In the genomic region with DNA sequence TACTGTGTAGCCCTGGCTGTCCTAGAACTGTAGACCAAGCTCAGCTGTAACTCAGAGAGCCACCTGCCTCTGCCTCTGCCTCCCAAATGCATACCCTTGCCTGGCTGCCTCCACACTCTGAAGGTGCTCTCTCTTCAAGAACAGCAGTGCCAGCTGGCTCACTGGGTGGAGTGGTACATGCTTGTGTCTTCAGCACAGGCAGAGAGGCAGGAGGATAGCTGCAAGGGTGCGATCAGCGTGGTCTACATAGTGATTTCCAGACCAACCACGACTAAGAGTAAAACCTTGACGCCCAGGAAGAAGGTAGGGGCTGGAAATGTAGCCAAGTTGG, we compare ENCODE assay signal across 8 mouse cellular contexts. TPM values are rescaled to one million over a fixed set of nuclear protein-coding genes. Genes with fewer than 3 reads are reported as not detected.
DNase-seq lines count a peak whose midpoint lies in the region; ATAC-seq and TF ChIP-seq lines count a peak whose summit lies in the region.

No protein-coding gene starts in this region.

- no peak for DNase-seq in heart, adult 18-20 months
- no peak for DNase-seq in midbrain, embryonic 10.5 days (ENCODE audit: low spot score)
- DNase-seq in midbrain, embryonic 11.5 days (ENCODE audit: low spot score, missing footprints) = no peak
- no peak for DNase-seq in urinary bladder, postnatal 10 days (ENCODE audit: low spot score)
- DNase-seq in frontal cortex, postnatal 10 days (ENCODE audit: low spot score in 2 of 2) = no peak

- H3K27ac ChIP-seq in heart, embryonic 11.5 days (ENCODE audit: low read depth, low read length) = peak overlapping the region; percentile 81
- peak overlapping the region; percentile 72 for H3K27ac ChIP-seq in midbrain, embryonic 10.5 days (replicated peaks)
- H3K27ac ChIP-seq in midbrain, embryonic 11.5 days (ENCODE audit: low read depth, low read length) = no peak overlapping the region
- peak overlapping the region; percentile 66 for H3K27ac ChIP-seq in hindbrain, embryonic 16.5 days (ENCODE audit: low read depth, low read length)
- H3K27ac ChIP-seq in olfactory bulb, adult 2 months (ENCODE audit: insufficient read depth, low read depth, low read length) = peak overlapping the region; percentile 21; the same call in 1 of the 2 replicates

- H3K36me3 ChIP-seq in heart, embryonic 11.5 days (ENCODE audit: control insufficient read depth, insufficient read depth, low read length) = peaks cover 26% of the 10 kb centered on the region
- peaks cover 54% of the 10 kb centered on the region for H3K36me3 ChIP-seq in midbrain, embryonic 10.5 days
- H3K36me3 ChIP-seq in midbrain, embryonic 11.5 days (ENCODE audit: control insufficient read depth, insufficient read depth, low read length) = peaks cover 13% of the 10 kb centered on the region
- H3K36me3 ChIP-seq in hindbrain, embryonic 16.5 days (ENCODE audit: control insufficient read depth, insufficient read depth, low read length) = peaks cover 28% of the 10 kb centered on the region

- TF ChIP-seq CTCF in olfactory bulb, adult 2 months (IDR thresholded peaks at IDR 0.05; ENCODE audit: insufficient read depth, low read depth, low read length) = no peak

- ATAC-seq in heart, embryonic 11.5 days (replicated peaks; ENCODE audit: insufficient number of reproducible peaks, low FRiP score, low TSS enrichment) = no peak
- no peak for ATAC-seq in midbrain, embryonic 11.5 days (ENCODE audit: low FRiP score)
- no peak for ATAC-seq in hindbrain, embryonic 16.5 days

- no peak for TF ChIP-seq POLR2A in olfactory bulb, adult 2 months (IDR thresholded peaks at IDR 0.05; ENCODE audit: insufficient read depth, low read depth, low read length)

- H3K9ac ChIP-seq in heart, embryonic 11.5 days (ENCODE audit: low read depth, low read length) = 0 out of 2 replicates have a peak overlapping the region, but pooled peaks have one; percentile 0
- no peak overlapping the region for H3K9ac ChIP-seq in midbrain, embryonic 11.5 days (ENCODE audit: low read length)
- H3K9ac ChIP-seq in hindbrain, embryonic 16.5 days (ENCODE audit: low read depth, low read length) = no peak overlapping the region

- H3K9me3 ChIP-seq in heart, embryonic 11.5 days (replicated peaks; ENCODE audit: control insufficient read depth, low read length) = no peaks in the 10 kb centered on the region
- no peaks in the 10 kb centered on the region for H3K9me3 ChIP-seq in midbrain, embryonic 10.5 days (replicated peaks)
- no peaks in the 10 kb centered on the region for H3K9me3 ChIP-seq in midbrain, embryonic 11.5 days (ENCODE audit: control insufficient read depth, low read length)
- H3K9me3 ChIP-seq in hindbrain, embryonic 16.5 days (ENCODE audit: control insufficient read depth, low read length) = no peaks in the 10 kb centered on the region

- no peaks in the 10 kb centered on the region for H3K27me3 ChIP-seq in heart, embryonic 11.5 days (ENCODE audit: control insufficient read depth, insufficient read depth, low read length)
- no peaks in the 10 kb centered on the region for H3K27me3 ChIP-seq in midbrain, embryonic 10.5 days (ENCODE audit: low read depth, poor library complexity, severe bottlenecking)
- no peaks in the 10 kb centered on the region for H3K27me3 ChIP-seq in midbrain, embryonic 11.5 days (ENCODE audit: control insufficient read depth, insufficient read depth, low read length)
- H3K27me3 ChIP-seq in hindbrain, embryonic 16.5 days (replicated peaks; ENCODE audit: control insufficient read depth, insufficient read depth, low read length) = no peaks in the 10 kb centered on the region

- peak overlapping the region; percentile 41 for H3K4me2 ChIP-seq in heart, embryonic 11.5 days
- no peak overlapping the region for H3K4me2 ChIP-seq in midbrain, embryonic 11.5 days
- H3K4me2 ChIP-seq in hindbrain, embryonic 16.5 days (ENCODE audit: low read length) = no peak overlapping the region

- 86% methylated on average over 4 of the region's 4 CpGs for WGBS in heart, embryonic 11.5 days (ENCODE audit: insufficient replicate concordance)
- 88% methylated on average over 4 of the region's 4 CpGs for WGBS in midbrain, embryonic 10.5 days
- 87% methylated on average over 4 of the region's 4 CpGs for WGBS in midbrain, embryonic 11.5 days
- WGBS in hindbrain, embryonic 16.5 days = 89% methylated on average over 4 of the region's 4 CpGs
- 74% methylated on average over 4 of the region's 4 CpGs for WGBS in olfactory bulb, adult 2 months

- H3K4me1 ChIP-seq in heart, embryonic 11.5 days (ENCODE audit: control insufficient read depth, insufficient read depth, low read length) = peaks cover 60% of the 10 kb centered on the region
- peaks cover 57% of the 10 kb centered on the region for H3K4me1 ChIP-seq in midbrain, embryonic 10.5 days
- peaks cover 13% of the 10 kb centered on the region for H3K4me1 ChIP-seq in midbrain, embryonic 11.5 days (ENCODE audit: control insufficient read depth, insufficient read depth, low read length)
- H3K4me1 ChIP-seq in hindbrain, embryonic 16.5 days (ENCODE audit: control insufficient read depth, insufficient read depth, low read depth, low read length) = peaks cover 17% of the 10 kb centered on the region
- peaks cover 38% of the 10 kb centered on the region for H3K4me1 ChIP-seq in olfactory bulb, adult 2 months (ENCODE audit: control insufficient read depth, insufficient read depth, low read length)

- no peak overlapping the region; the same call in 1 of the 2 replicates for H3K4me3 ChIP-seq in heart, embryonic 11.5 days (ENCODE audit: low read depth, low read length)
- H3K4me3 ChIP-seq in midbrain, embryonic 10.5 days = no peak overlapping the region
- no peak overlapping the region for H3K4me3 ChIP-seq in midbrain, embryonic 11.5 days (ENCODE audit: low read depth, low read length)
- no peak overlapping the region for H3K4me3 ChIP-seq in hindbrain, embryonic 16.5 days (ENCODE audit: low read length)
- H3K4me3 ChIP-seq in olfactory bulb, adult 2 months (ENCODE audit: insufficient read depth, low read depth, low read length) = no peak overlapping the region

RNA-seq across cellular contexts. Expression of a gene that starts 47.0 kb away (rescaled TPM):
- polyA plus RNA-seq in heart, embryonic 11.5 days (2014; fragmentation: Nextera tagmentation; extraction: Ambion mirVana) = 7.0 and 9.1 TPM in 2 replicates
- 10 to 100 TPM; 36.3 to 38.5 TPM for total RNA-seq in heart, adult 18-20 months (2021)
- polyA plus RNA-seq in midbrain, embryonic 10.5 days (2016; fragmentation: Nextera tagmentation; extraction: Ambion mirVana) = 5.7 and 5.8 TPM in 2 replicates
- 4.9 and 5.3 TPM in 2 replicates for polyA plus RNA-seq in midbrain, embryonic 11.5 days (2014; fragmentation: Nextera tagmentation; extraction: Ambion mirVana)
- 10.4 and 11.6 TPM in 2 replicates for polyA plus RNA-seq in hindbrain, embryonic 16.5 days (2015; fragmentation: Nextera tagmentation; extraction: Ambion mirVana)
- polyA plus RNA-seq in olfactory bulb, adult 2 months (2012; ENCODE audit: insufficient read depth, insufficient read length, low replicate concordance, missing spikeins) = not detected in 2 replicates
